Mouse (Mus musculus) cortical plate, adult 2 months (tissue): Measurements from ENCODE around the gene Pnpla6. TPM values are rescaled to one million over a fixed set of nuclear protein-coding genes. Genes with fewer than 3 reads are reported as not detected.

Experiments used
- H3K27ac ChIP-seq: fragments of 200-500 bp; 2 replicates; pipeline ENCODE4 v1.5.1; 2012; ENCODE audit warnings: low read length, control low read depth, inconsistent platforms; ENCODE audit not compliant: insufficient read depth
- H3K4me1 ChIP-seq: fragments of 200-500 bp; 2 replicates; pipeline ENCODE4 v1.6.1; 2011; ENCODE audit warnings: low read length; ENCODE audit not compliant: control insufficient read depth, insufficient read depth
- H3K4me3 ChIP-seq: fragments of 200-500 bp; 2 replicates; pipeline ENCODE4 v1.5.1; 2011; ENCODE audit warnings: mild to moderate bottlenecking, low read length, control low read depth; ENCODE audit not compliant: insufficient read depth
- CTCF ChIP-seq: fragments of 200-500 bp; IDR thresholded peaks from 2 replicates; pipeline ENCODE4 v1.5.1; 2011; ENCODE audit warnings: mild to moderate bottlenecking, control low read depth, low read length; ENCODE audit not compliant: insufficient read depth; ENCODE audit errors: extremely low read depth
- POLR2A ChIP-seq: fragments of 200-500 bp; IDR thresholded peaks from 2 replicates; pipeline ENCODE4 v1.6.1; 2011; ENCODE audit warnings: mild to moderate bottlenecking, low read length, control low read depth; ENCODE audit not compliant: insufficient read depth; ENCODE audit errors: extremely low read depth
- polyA plus RNA-seq: library from polyadenylated mRNA; depleted of rRNA; stranded (reverse); fragments of >200 nt; gene quantifications from 2 replicates; pipeline ENCODE4 v1.2.3, GENCODE M21; 2012

The Pnpla6 gene
- polyA plus RNA-seq, 1 experiment: 67.6 TPM

GRCm38 (mm10) chr8:3500235-3501090 is 14.7 kb upstream of the Pnpla6 start, which contains the start of gene Mcoln1:
Gene Mcoln1 (plus strand): TSS chr8:3500457.
- H3K4me3 ChIP-seq: peak within 1 kb of the TSS; percentile 40
- H3K27ac ChIP-seq: peak within 1 kb of the TSS; percentile 5
- peaks cover 10% of the 10 kb centered on the region for H3K4me1 ChIP-seq
- TF ChIP-seq POLR2A (peak; percentile 86), CTCF (no peak)

GRCm38 (mm10) chr8:3502217-3502616 is 13.0 kb upstream of the Pnpla6 start:
- peaks cover 10% of the 10 kb centered on the region for H3K4me1 ChIP-seq
- H3K27ac ChIP-seq: no peak overlapping the region
- no peak for TF ChIP-seq CTCF
- peak; percentile 45; the same call in 1 of the 2 replicates for TF ChIP-seq POLR2A
- no peak overlapping the region for H3K4me3 ChIP-seq

GRCm38 (mm10) chr8:3507979-3508754 is 7.0 kb upstream of the Pnpla6 start:
- Histone ChIP-seq H3K4me3 (no peak overlapping the region), H3K27ac (no peak overlapping the region), H3K4me1 (no peaks in the 10 kb centered on the region)
- TF ChIP-seq CTCF (no peak), POLR2A (no peak)

GRCm38 (mm10) chr8:3514681-3515247 is 420 bp upstream of the Pnpla6 start:
- H3K27ac ChIP-seq: 0 out of 2 replicates have a peak overlapping the region, but pooled peaks have one; percentile 0
- TF ChIP-seq CTCF: no peak
- TF ChIP-seq POLR2A: no peak
- H3K4me3 ChIP-seq: peak overlapping the region; percentile 74
- H3K4me1 ChIP-seq: no peaks in the 10 kb centered on the region

- Histone ChIP-seq H3K4me3 (peak overlapping the region; percentile 74), H3K27ac (peak overlapping the region; percentile 45; the same call in 1 of the 2 replicates), H3K4me1 (no peaks in the 10 kb centered on the region)
- TF ChIP-seq CTCF (no peak), POLR2A (no peak)
These were observed 710 bp downstream of the Pnpla6 start for GRCm38 (mm10) chr8:3515771-3516417.

- H3K4me1 ChIP-seq: no peaks in the 10 kb centered on the region
- TF ChIP-seq CTCF (no peak), POLR2A (no peak)
- H3K4me3 ChIP-seq: peak overlapping the region; percentile 74
- peak overlapping the region; percentile 45 for H3K27ac ChIP-seq
These were observed 1.4 kb downstream of the Pnpla6 start for GRCm38 (mm10) chr8:3516450-3517116.

GRCm38 (mm10) chr8:3517117-3517495 is 1.9 kb downstream of the Pnpla6 start:
- peak overlapping the region; percentile 74 for H3K4me3 ChIP-seq
- H3K4me1 ChIP-seq: no peaks in the 10 kb centered on the region
- TF ChIP-seq POLR2A (no peak), CTCF (no peak)
- peak overlapping the region; percentile 44; the same call in 1 of the 2 replicates for H3K27ac ChIP-seq

- H3K4me1 ChIP-seq: no peaks in the 10 kb centered on the region
- no peak overlapping the region for H3K4me3 ChIP-seq
- no peak overlapping the region for H3K27ac ChIP-seq
- TF ChIP-seq CTCF: no peak
- no peak for TF ChIP-seq POLR2A
These were observed 7.0 kb downstream of the Pnpla6 start for GRCm38 (mm10) chr8:3522007-3522697.
